Mouse (Mus musculus): Measurements from ENCODE around the gene Imp4. TPM values are rescaled to one million over a fixed set of nuclear protein-coding genes. Genes with fewer than 3 reads are reported as not detected.
A peak's percentile ranks its signal among the peaks of the same experiment; 100 is the strongest.

Imp4 gene
- total and polyA plus RNA-seq, 2 experiments from 2014 or later: 17.8 to 41.9 TPM

GRCm38 (mm10) chr1:34439961-34440630 is 445 bp downstream of the Imp4 start:
- 10% methylated on average over 31 of the region's 31 CpGs for WGBS
- peak; percentile 31 for ATAC-seq (ENCODE audit: low FRiP score)
- Histone ChIP-seq H3K4me2 (ENCODE audit: low read depth, low read length, poor library complexity, severe bottlenecking) (peak overlapping the region; percentile 54), H3K4me1 (ENCODE audit: insufficient read depth, low read length) (0 out of 2 replicates have a peak, but pooled peaks cover 2% of the 10 kb centered on the region), H3K27ac (ENCODE audit: low read depth, low read length) (peak overlapping the region; percentile 47; the same call in 1 of the 2 replicates), H3K4me3 (ENCODE audit: low read depth, low read length) (peak overlapping the region; percentile 76), H3K27me3 (ENCODE audit: insufficient read depth, low read length) (no peaks in the 10 kb centered on the region), H3K9ac (replicated peaks; ENCODE audit: low read length, poor library complexity, severe bottlenecking) (peak overlapping the region; percentile 61; the same call in 1 of the 2 replicates), H3K9me3 (ENCODE audit: low read length) (no peaks in the 10 kb centered on the region), H3K36me3 (ENCODE audit: insufficient read depth, low read length) (peaks cover 30% of the 10 kb centered on the region)
- DNase-seq (ENCODE audit: low spot score): no peak
- peak; percentile 61 for TF ChIP-seq CTCF (IDR thresholded peaks at IDR 0.05)

DNA sequence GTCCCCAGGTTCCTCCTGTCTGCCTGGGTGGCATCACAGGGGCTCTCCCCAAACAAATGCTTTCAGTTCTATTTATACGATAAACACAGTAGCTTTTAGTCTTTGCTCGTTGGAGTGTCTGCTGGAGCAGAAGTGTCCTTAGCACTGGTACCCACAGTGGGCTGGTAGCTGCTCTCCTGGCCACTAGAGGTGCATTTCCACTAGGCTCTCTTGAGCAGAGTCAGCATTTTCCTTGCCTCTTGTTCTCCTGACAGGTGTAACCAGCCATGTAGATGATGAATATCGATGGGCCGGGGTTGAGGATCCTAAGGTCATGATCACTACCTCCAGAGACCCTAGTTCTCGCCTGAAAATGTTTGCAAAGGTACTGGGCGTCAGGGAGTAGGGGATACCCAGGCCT is 3.5 kb downstream of the Imp4 start:
- no peak overlapping the region for H3K9ac ChIP-seq (replicated peaks; ENCODE audit: low read length, poor library complexity, severe bottlenecking)
- DNase-seq (ENCODE audit: low spot score) (no peak), ATAC-seq (ENCODE audit: low FRiP score) (no peak)
- no peaks in the 10 kb centered on the region for H3K27me3 ChIP-seq (ENCODE audit: insufficient read depth, low read length)
- peaks cover 37% of the 10 kb centered on the region for H3K36me3 ChIP-seq (ENCODE audit: insufficient read depth, low read length)
- no peak overlapping the region for H3K4me3 ChIP-seq (ENCODE audit: low read depth, low read length)
- 0 out of 2 replicates have a peak, but pooled peaks cover 2% of the 10 kb centered on the region for H3K4me1 ChIP-seq (ENCODE audit: insufficient read depth, low read length)
- no peak for TF ChIP-seq CTCF (IDR thresholded peaks at IDR 0.05)
- H3K4me2 ChIP-seq (ENCODE audit: low read depth, low read length, poor library complexity, severe bottlenecking): no peak overlapping the region
- no peaks in the 10 kb centered on the region for H3K9me3 ChIP-seq (ENCODE audit: low read length)
- H3K27ac ChIP-seq (ENCODE audit: low read depth, low read length): no peak overlapping the region
- 95% methylated on average over 6 of the region's 6 CpGs for WGBS

DNA sequence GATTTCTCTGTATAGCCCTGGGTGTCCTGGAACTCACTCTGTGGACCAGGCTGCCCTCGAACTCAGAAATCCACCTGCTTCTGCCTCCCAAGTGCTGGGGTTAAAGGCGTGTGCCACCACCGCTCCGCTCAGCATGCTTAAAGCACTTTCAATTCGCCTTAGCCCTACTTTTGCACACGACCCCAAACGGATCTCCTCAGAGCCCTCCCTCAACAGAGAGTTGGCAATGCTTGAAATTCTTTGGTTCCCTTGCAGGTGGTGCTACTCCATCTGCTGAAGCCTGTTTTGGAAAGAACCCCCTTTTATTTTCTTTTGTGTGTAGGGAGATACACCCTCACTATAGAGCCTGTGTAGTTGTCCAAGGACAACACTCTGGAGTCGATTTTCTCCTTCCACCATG is 18.8 kb downstream of the Imp4 start:
- peak; percentile 17 for DNase-seq (ENCODE audit: low spot score)
- WGBS: 27% methylated on average over 8 of the region's 8 CpGs
- no peak overlapping the region for H3K9ac ChIP-seq (replicated peaks; ENCODE audit: low read length, poor library complexity, severe bottlenecking)
- ATAC-seq (ENCODE audit: low FRiP score): no peak
- H3K4me1 ChIP-seq (ENCODE audit: insufficient read depth, low read length): peaks cover 4% of the 10 kb centered on the region; the same call in 1 of the 2 replicates
- no peak overlapping the region for H3K27ac ChIP-seq (ENCODE audit: low read depth, low read length)
- peaks cover 11% of the 10 kb centered on the region for H3K27me3 ChIP-seq (ENCODE audit: insufficient read depth, low read length)
- H3K4me2 ChIP-seq (ENCODE audit: low read depth, low read length, poor library complexity, severe bottlenecking): no peak overlapping the region
- H3K4me3 ChIP-seq (ENCODE audit: low read depth, low read length): no peak overlapping the region
- H3K36me3 ChIP-seq (ENCODE audit: insufficient read depth, low read length): no peaks in the 10 kb centered on the region
- no peak for TF ChIP-seq CTCF (IDR thresholded peaks at IDR 0.05)
- H3K9me3 ChIP-seq (ENCODE audit: low read length): no peaks in the 10 kb centered on the region

DNA sequence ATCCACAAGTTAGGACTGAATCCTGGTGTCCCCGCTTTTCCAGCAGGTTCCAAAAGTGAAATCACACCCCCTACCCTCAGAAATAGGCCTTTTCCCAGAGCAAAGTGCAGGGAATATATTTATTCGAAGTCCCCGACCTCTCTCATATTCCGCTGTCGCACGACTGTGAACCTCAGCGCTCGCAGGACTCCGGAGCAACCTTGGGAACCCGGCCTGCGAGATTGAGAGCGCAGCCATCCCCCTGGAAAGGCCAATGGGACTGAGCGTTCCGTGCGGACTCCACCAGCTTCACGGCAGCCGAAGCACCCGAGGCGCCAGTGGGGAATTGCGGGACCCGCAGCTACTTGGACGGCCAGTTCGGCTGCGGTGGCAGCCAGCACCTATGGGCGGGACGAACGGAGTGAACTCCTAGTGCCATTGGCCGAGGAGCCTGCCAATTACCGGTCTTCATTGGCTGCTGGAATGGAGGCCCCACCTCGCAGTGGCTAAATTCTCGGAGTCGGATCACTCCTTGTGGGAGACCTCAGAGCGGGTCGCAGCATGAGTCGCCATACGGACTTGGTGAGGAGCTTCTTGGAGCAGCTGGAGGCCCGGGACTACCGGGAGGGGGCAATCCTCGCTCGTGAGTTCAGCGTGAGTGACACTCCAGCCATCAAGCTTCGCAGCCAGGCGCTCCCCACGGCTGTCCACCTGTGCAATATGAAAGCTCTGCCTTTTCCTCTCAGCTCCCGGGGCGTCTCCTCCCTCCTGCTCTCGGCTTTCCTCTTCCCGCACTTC is 19.8 kb downstream of the Imp4 start, which contains the start of gene Ptpn18:
TSS of gene Ptpn18 (plus strand) at position 479 of the 777 bp plus-strand sequence.
- ATAC-seq (ENCODE audit: low FRiP score): peak; percentile 85
- Histone ChIP-seq H3K27me3 (ENCODE audit: insufficient read depth, low read length) (peaks cover 11% of the 10 kb centered on the region), H3K4me3 (ENCODE audit: low read depth, low read length) (peak within 1 kb of the TSS; percentile 53), H3K27ac (ENCODE audit: low read depth, low read length) (no peak within 1 kb of the TSS), H3K4me1 (ENCODE audit: insufficient read depth, low read length) (peaks cover 4% of the 10 kb centered on the region; the same call in 1 of the 2 replicates), H3K9ac (replicated peaks; ENCODE audit: low read length, poor library complexity, severe bottlenecking) (peak within 1 kb of the TSS; percentile 54), H3K9me3 (ENCODE audit: low read length) (no peaks in the 10 kb centered on the region), H3K4me2 (ENCODE audit: low read depth, low read length, poor library complexity, severe bottlenecking) (peak within 1 kb of the TSS; percentile 96), H3K36me3 (ENCODE audit: insufficient read depth, low read length) (no peaks in the 10 kb centered on the region)
- under 1% methylated on average over 48 of the region's 48 CpGs for WGBS
- TF ChIP-seq CTCF (IDR thresholded peaks at IDR 0.05): peak; percentile 29; the same call in 1 of the 2 replicates
- peak; percentile 88 for DNase-seq (ENCODE audit: low spot score)

DNA sequence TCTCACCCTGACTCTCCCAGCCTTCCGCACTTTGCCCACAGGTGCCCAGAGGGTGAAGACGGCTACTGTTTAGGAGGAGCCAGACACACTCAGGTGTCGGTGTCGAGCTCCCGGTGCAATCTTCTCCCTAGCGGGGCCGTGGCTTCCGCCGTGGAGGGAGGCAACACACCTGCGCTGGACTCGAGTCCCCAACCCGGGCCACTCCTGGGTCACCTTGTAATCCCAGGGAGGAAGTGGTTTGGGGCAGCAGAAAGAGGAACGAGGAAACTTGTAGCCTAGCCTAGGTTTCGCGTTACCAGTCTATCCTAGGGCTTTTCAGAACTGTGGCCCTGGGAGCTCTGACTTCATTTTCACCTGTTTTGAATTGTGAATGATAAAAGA is 20.4 kb downstream of the Imp4 start:
- Histone ChIP-seq H3K4me1 (ENCODE audit: insufficient read depth, low read length) (peaks cover 4% of the 10 kb centered on the region; the same call in 1 of the 2 replicates), H3K27ac (ENCODE audit: low read depth, low read length) (no peak overlapping the region), H3K4me3 (ENCODE audit: low read depth, low read length) (peak overlapping the region; percentile 53), H3K27me3 (ENCODE audit: insufficient read depth, low read length) (peaks cover 11% of the 10 kb centered on the region), H3K4me2 (ENCODE audit: low read depth, low read length, poor library complexity, severe bottlenecking) (peak overlapping the region; percentile 96), H3K9me3 (ENCODE audit: low read length) (no peaks in the 10 kb centered on the region), H3K9ac (replicated peaks; ENCODE audit: low read length, poor library complexity, severe bottlenecking) (peak overlapping the region; percentile 54), H3K36me3 (ENCODE audit: insufficient read depth, low read length) (no peaks in the 10 kb centered on the region)
- ATAC-seq (ENCODE audit: low FRiP score) (peak; percentile 25; the same call in 1 of the 2 replicates), DNase-seq (ENCODE audit: low spot score) (no peak)
- 3% methylated on average over 15 of the region's 15 CpGs for WGBS
- TF ChIP-seq CTCF (IDR thresholded peaks at IDR 0.05): no peak

All from midbrain, postnatal 0 days (tissue).